Mouse (Mus musculus) erythroblast, embryonic 14.5 days (primary cell): Measurements from ENCODE around the gene Tmem220.

Source experiments
- GATA1 ChIP-seq: IDR thresholded peaks from 2 replicates; pipeline ENCODE4 v1.6.1; 2012; ENCODE audit warnings: low read length, inconsistent platforms, mixed read lengths
- TAL1 ChIP-seq: IDR thresholded peaks from 3 replicates; pipeline ENCODE4 v1.6.1; 2012; ENCODE audit warnings: low read length, inconsistent platforms, mixed read lengths

DNA sequence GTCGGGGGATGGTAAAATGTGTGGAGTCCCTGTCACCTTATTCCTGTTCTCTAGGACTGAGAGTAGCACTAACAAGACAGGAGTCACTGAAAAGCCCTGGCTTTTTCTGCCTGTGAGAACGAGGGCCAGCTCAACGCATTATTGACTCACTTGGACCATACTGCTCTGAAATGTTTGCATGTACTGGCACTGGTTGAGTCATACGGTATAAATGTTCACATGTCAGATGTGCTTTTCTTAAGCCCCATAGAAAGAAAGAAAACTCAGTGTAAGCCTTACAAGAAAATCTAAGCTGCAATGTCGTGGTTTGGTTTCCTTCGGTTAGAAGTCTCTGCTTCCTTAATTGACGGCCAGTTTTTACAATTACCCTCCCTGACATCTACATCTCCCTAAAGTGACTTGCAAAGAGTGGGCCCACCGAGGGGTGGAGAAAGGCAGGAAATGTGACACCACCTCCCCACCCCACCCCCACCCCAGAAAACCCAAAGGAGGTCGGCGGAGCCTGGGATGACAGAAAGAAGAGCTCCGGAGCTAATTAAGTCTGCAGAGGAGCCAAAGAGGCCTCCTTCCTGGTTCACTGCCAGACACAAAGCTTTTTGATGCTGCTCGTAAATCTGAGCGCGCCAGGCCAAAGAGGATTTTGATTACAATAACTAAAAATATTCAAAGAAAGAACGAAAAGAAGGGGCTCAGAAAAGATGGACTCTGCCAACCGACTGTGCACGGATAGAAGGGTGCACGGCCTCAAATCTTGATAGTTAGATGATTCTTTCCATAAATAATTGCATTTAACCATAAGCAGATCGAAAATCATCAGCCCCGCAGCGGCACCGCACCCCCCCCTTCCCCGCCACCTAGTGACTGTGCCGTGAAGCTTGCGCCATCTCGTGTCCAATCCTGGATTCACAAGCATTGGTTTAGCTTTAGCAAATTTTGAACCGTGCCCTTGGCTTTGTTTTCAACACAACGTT lies 40.5 kb upstream of the Tmem220 start:
- TF ChIP-seq GATA1 (no peak), TAL1 (no peak)
